Mouse (Mus musculus) layer of hippocampus, postnatal 25 days (tissue): ENCODE data around the gene Pink1. TPM values are rescaled to one million over a fixed set of nuclear protein-coding genes. Genes with fewer than 3 reads are reported as not detected.
"Not testable (repeated sequence)": the region's sequence is repeated elsewhere in the genome, so short reads cannot be mapped to it uniquely, and the experiment has no call there.

Source experiments
- DNase-seq, 2 experiments: peaks; one replicate each; pipeline ENCODE4 v3.0.0; 2022; ENCODE audit warnings: mixed read lengths in 2 of 2, low spot score in 1 of 2; ENCODE audit errors: extremely low spot score in 1 of 2
- total RNA-seq, 2 experiments: library from RNA; stranded (reverse); gene quantifications; 2 replicates each; pipeline ENCODE4 v1.2.3; 2021

Pink1 gene
- total RNA-seq, 2 experiments from 2014 or later: 222 to 256 TPM

DNA sequence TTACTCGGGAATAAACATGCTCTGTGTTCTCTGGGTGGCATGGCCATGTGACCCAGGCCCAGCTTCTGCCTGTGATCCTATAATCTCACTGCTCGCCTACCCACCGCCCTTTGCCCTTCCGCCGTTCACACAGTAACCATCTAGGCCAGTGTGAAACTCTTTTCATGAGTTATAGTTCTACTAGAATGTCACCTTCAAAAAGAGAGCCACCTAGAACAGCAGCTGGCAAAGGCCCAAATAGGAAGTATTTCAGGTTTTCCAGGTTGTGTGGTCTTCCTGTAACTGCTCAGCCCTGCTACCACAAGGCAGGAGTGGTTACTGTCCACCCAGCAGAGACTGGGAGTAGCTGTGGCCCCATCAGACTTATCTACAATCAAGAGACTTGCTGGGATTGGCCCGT, 16.7 kb upstream of the Pink1 start:
- no peak for DNase-seq

DNA sequence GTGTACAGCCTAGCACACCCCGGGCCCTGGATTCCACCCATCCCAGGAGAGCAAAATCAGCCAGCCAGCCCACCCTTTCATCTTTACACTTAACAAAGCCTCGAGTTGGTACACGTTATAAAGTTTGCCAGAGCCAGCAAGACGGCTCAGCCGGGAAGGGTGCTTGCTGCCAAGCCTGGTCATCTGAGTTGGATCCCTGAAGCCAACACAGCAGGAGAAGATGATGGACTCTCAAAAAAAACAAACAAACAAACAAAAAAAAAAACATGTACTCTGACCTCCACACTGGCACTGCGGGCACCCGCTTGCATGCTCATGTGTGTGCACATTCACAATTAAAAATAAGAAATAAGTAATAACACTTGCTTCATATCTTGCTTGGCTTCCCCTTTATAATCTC, 15.9 kb upstream of the Pink1 start:
- no peak for DNase-seq

DNA sequence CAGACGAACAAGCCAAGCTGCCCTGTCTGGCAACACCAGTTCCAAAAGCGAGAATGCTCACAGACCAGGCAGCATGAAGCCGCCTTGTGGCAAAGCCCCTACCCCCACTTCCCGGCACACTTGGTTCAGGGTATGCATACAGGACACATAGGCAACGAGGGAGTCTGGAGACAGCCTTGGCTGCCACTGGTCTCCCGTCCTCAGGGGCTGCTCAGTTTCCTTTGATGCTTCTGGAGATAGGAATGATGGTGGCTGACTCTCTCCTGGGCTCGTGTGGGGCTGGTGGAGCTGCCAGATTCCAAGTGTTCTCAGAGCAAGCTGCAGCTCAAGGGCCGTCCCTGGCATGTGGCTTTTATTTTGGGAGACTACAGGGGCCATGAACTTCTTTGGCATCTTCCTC, 15.3 kb upstream of the Pink1 start:
- no peak for DNase-seq

GRCm38 (mm10) chr4:138339963-138340362, 13.9 kb upstream of the Pink1 start:
- DNase-seq: peak in 1 of 2 experiments; percentile 74

- DNase-seq: no peak
Observed at GRCm38 (mm10) chr4:138337341-138337740, 11.2 kb upstream of the Pink1 start.

DNA sequence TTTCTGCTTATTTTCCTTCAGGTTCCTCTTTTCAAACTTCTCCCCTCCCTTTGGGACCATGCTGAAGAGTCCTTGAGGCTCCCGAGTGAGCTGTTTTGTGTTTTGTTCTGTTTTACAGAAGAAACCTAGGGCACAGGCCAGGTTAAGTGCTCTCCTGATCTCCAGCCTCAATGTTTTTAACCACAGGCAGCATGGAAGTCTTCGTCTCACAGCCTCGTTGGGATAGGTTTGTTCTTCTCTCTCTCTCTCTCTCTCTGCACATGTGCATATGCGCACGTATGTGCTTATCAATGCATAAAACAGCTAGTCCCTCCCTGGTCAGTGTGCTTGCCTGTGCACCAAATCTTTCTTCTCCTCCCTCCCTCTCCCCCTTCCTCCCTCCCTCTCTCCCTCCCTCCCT, 10.8 kb upstream of the Pink1 start:
- DNase-seq: no peak

DNA sequence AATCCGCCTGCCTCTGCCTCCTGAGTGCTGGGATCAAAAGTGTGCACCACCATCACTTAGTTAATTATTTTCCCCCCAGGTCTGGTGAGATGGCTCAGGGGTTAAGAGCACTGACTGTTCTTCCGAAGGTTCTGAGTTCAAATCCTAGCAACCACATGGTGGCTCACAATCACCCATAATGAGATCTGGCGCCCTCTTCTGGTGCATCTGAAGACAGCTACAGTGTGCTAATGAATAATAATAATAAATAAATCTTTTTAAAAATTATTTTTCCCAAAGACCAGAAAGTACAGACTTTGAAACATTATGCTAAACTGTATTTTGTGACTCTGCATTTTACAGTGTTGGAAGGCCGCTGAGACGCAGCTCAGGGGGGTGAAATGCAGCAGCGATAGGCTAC, 9.5 kb upstream of the Pink1 start:
- DNase-seq: no peak

GRCm38 (mm10) chr4:138335036-138335435, 8.9 kb upstream of the Pink1 start:
- no peak for DNase-seq

DNA sequence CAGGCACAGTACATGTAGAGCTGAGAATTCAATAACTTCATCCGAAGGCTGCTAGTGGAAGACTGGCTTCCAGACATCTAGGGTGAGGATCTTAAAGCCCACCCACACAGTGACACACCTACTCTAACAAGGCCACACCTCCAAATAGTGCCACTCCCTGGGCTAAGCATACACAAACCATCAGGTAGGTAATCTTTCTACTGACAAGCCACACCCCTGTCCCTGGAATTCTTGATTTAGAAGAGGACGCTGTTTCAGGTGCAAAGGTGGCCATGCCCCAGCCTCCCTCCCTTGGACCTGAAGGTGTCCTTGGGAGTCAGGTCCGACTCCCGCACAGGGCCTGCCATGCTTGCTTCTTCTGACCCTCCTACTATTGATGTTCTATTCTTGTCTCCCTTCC, 7.0 kb upstream of the Pink1 start:
- DNase-seq: no peak

GRCm38 (mm10) chr4:138331647-138332046, 5.5 kb upstream of the Pink1 start:
- DNase-seq: no peak

- no peak for DNase-seq
Observed at GRCm38 (mm10) chr4:138330264-138330671, 4.2 kb upstream of the Pink1 start.

DNA sequence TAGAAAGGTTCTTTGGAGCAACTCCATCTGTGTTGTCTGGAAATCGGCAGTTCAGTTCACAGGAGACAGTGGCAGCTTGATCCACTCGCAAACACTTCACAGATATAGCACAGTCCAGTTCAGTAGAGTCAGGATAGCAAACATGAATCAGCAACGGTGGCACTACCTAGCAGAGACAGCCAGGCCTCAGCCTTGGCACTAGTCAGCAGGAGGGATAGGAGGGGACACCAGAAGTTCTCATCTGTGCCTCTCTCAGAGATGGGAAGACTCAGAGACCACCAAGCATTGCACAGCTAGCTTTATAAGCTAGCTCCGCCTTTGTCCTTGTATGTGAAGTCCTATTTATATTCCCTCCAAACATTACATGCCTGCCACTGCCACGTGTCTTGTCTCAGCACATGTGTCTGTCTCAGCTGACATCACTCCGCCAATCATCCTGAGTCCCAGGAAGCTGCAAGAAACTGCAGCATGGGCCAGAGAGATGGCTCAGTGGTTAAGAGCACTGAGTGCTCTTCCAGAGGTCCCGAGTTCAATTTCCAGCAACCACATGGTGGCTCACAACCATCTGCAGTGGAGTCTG, 1.9 kb upstream of the Pink1 start:
- DNase-seq: no peak

DNA sequence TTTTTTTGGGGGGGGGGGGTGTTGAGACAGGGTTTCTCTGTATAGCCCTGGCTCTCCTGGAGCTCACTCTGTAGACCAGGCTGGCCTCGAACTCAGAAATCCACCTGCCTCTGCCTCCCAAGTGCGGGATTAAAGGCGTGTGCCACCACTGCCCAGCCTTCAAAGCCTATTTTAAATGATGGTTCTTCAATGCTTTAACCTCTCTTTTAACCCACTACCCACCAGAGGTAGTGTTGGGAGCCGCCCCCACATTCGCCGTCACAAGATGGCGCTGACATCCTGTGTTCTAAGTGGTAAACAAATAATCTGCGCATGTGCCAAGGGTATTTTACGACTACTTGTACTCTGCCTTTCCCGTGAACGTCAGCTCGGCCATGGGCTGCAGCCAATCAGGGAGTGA, 1.0 kb upstream of the Pink1 start:
- DNase-seq: not testable (repeated sequence)

GRCm38 (mm10) chr4:138325466-138326076, 536 bp downstream of the Pink1 start:
- peak; percentile 77 to 82 for DNase-seq

- DNase-seq: no peak
Observed at GRCm38 (mm10) chr4:138324451-138324850, 1.7 kb downstream of the Pink1 start.

DNA sequence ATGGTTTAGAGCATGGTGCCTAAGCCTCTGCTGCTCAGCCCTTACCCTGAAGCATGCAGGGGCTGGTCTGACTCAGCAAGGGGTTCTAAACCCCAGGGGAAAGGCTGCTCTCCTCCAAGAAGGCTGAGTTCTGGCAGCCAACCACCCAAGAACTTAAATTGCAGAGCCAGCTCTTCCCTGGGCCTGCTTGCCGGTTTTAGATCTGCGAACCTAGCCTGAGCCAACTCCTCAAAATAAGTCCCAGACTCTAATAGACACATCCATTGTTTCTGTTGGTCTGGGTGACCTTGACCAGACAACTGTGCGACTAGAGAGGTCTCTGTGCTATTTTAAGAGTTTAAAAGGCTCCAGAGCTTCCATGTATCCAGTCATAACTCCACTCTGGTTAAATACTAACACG, 2.4 kb downstream of the Pink1 start:
- DNase-seq: no peak

- no peak for DNase-seq
Observed at GRCm38 (mm10) chr4:138322692-138323091, 3.4 kb downstream of the Pink1 start.

GRCm38 (mm10) chr4:138321488-138321887, 4.6 kb downstream of the Pink1 start:
- DNase-seq: no peak

DNA sequence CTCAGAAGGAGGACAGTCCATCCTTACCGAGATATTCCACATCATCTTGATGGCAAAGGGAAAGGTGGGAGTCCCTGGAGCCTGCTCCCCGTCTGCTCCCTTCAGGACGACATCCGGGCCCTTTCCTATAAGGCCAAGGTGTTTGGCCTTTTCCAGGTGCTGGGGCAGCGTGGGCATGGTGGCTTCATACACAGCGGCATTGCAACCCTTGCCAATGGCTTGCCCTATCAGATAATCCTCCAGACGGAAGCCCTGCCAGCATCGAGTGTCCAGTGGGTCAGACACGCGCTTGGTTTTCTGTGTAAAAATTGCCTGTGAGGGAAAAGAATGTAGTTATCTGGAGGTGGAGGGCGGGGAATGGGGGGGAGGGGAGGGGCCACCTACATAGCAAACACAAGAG, 5.4 kb downstream of the Pink1 start:
- DNase-seq: no peak

DNA sequence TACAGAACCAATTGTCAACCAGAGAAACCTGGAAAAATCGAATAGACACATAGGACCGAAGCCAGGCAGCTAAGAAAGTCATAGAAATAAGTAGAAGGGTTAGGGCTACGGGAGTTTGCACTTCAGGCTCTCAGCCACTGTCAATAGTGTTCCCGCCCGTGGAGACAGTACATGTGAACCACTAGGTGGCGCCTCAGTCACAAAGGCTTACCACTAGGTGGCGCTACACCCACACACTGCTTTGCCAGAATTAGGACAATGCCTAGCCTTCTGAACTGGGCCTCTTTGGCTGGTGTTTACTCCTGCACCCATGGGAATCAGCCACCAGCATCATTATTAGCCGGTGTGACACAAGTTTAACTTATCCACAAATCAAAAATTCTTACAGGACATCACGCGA, 6.6 kb downstream of the Pink1 start:
- DNase-seq: peak; percentile 76 to 89

DNA sequence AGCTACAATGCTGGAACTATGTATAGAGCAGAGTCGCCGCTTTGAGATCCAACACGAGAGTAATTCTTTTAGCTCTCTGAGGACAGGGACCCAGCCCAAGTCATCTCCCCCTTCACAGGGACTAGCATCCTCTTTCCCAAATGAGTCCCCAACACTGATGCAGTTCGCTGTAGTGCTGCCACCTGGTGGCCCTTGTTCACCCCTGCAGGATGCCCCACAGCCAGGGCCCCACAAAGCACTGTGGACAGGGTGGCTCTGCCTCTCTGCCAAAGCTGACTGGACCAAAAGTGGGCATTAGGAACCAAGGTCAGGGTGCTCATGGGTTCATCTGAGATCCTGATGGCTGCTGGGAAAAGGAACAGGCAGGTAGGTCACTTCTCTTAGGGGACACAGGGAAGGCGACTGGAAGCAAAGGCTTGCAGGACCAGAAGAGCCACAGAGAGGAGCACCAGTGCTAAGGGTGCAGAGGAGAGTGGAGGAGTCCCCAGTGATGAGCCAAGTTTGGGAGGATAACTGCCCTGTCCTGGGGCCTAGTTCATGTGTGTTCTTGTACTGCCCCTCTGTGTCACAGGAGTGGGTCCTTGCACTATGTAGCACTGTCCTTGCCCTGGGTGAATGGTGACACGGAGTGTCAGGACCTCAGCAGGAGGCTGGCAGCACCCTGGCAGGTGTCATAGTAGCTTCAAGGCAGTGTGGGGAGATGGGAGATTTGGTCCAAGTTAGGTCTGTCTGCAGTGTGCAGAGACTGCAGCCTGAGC, 7.4 kb downstream of the Pink1 start:
- peak; percentile 48 to 72 for DNase-seq

GRCm38 (mm10) chr4:138316369-138316768, 9.7 kb downstream of the Pink1 start:
- DNase-seq: no peak
